Mouse (Mus musculus) olfactory bulb, adult 2 months (tissue): ENCODE data around the gene Pth.

Experiments used
- CTCF ChIP-seq: fragments of 200-500 bp; IDR thresholded peaks from 2 replicates; pipeline ENCODE4 v1.5.1; 2012; ENCODE audit warnings: low read depth, mild to moderate bottlenecking, low read length, moderate library complexity; ENCODE audit not compliant: insufficient read depth
- POLR2A ChIP-seq: fragments of 200-500 bp; IDR thresholded peaks from 2 replicates; pipeline ENCODE4 v1.6.1; 2012; ENCODE audit warnings: mild to moderate bottlenecking, low read depth, low read length, moderate library complexity; ENCODE audit not compliant: insufficient read depth

GRCm38 (mm10) chr7:113432891-113433290, 44.5 kb upstream of the Pth start:
- TF ChIP-seq POLR2A (no peak), CTCF (no peak)
